Mouse (Mus musculus): ENCODE results near the gene Acrbp.

- no peak for TF ChIP-seq CEBPB (IDR thresholded peaks at IDR 0.05; ENCODE audit: insufficient read depth, poor library complexity, severe bottlenecking)
- TF ChIP-seq MAX (IDR thresholded peaks at IDR 0.05; ENCODE audit: low read depth), result no peak
- TF ChIP-seq USF1 (IDR thresholded peaks at IDR 0.05; ENCODE audit: low read depth), result no peak
- no peak for TF ChIP-seq POLR2A (IDR thresholded peaks at IDR 0.05; ENCODE audit: insufficient read length, low read depth)
These were observed 40.2 kb downstream of the Acrbp start for GRCm38 (mm10) chr6:125089521-125090321.

Data from myocyte (in vitro differentiated cells).